Mouse (Mus musculus) testis, postnatal 14 days (tissue): ENCODE data around the gene Ephb2.

Source experiments
- DNase-seq: peaks from one replicate; pipeline ENCODE4 v3.0.0; 2021; ENCODE audit warnings: low spot score

Ephb2 gene

GRCm38 (mm10) chr4:136600536-136600935 is 235.3 kb downstream of the Ephb2 start:
- DNase-seq = no peak

GRCm38 (mm10) chr4:136599869-136600268 is 235.9 kb downstream of the Ephb2 start:
- no peak for DNase-seq

- no peak for DNase-seq
These were observed 237.4 kb downstream of the Ephb2 start for GRCm38 (mm10) chr4:136598268-136598876.
